Mouse (Mus musculus): ENCODE measurements at regions not wholly inside any gene's neighbourhood (a gene's known extent, or its start where the extent isn't known, plus 50 kb on each side); places are given as distances from the start of the nearest gene placed in this dataset.

DNA sequence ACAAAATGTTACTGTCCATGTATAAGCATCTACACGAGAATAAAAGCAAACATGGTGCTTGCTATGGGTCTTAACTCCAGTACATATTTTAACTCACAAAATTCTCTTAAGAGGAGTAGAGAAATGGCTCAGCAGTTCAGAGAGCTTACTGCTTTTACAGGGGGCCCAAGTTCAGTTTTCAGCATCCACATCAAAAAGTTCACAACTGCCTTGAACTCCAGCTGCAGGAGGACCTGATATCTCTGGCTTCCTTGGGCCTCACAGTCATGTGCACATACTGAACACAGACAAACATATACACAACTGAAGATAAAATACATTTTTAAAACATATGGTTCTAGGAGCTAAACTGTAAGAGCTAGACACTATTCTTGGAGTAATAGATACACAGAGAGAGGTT, 161.0 kb upstream of the Tmtc1 start:
- TF ChIP-seq POLR2A (IDR thresholded peaks at IDR 0.05; ENCODE audit: insufficient read depth, low read depth, low read length) (no peak), CTCF (IDR thresholded peaks at IDR 0.05; ENCODE audit: insufficient read depth, low read depth, low read length) (no peak)

Measured in olfactory bulb, adult 2 months (tissue).